Mouse (Mus musculus): ENCODE data around the gene Sys1. TPM values are rescaled to one million over a fixed set of nuclear protein-coding genes. Genes with fewer than 3 reads are reported as not detected.

Sys1 gene
- polyA plus RNA-seq (2016; fragmentation: Nextera tagmentation; extraction: Ambion mirVana), result 41.2 and 52.5 TPM in 2 replicates

DNA sequence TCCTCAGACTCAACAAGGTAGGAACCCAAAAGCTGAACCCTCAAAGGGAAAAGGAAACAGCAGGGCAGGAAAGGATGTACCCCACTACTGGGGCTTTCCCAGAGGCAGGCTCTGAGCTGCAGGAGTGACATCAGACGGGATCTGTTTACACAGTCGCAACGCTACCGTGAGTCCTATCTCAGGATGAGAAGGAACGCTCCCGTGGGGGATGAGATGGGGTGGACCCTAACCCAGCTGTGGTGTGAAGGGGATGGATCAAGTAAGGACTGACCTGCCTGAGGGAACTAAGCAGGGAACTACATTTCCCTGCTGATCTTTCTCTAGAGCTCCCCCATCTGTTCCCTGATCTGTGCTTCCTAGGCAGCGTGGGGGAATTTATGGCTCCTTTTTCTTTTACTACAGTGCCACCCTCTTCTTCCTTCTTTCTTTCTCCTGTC lies at the start of gene Sys1:
Gene Sys1, plus strand, starts transcription at position 101 of the 437 bp plus-strand sequence.
- H3K4me3 ChIP-seq, result peak within 1 kb of the TSS; percentile 34; the same call in 1 of the 2 replicates
- peak within 1 kb of the TSS; percentile 75 for H3K27ac ChIP-seq
- WGBS, result under 1% methylated on average over 7 of the region's 7 CpGs
- H3K4me1 ChIP-seq, result peaks cover 48% of the 10 kb centered on the region
- H3K9me3 ChIP-seq, result no peaks in the 10 kb centered on the region
- no peaks in the 10 kb centered on the region for H3K27me3 ChIP-seq (ENCODE audit: insufficient read depth, poor library complexity, severe bottlenecking)
- H3K36me3 ChIP-seq, result no peaks in the 10 kb centered on the region
- no peak for DNase-seq (ENCODE audit: low spot score)

DNA sequence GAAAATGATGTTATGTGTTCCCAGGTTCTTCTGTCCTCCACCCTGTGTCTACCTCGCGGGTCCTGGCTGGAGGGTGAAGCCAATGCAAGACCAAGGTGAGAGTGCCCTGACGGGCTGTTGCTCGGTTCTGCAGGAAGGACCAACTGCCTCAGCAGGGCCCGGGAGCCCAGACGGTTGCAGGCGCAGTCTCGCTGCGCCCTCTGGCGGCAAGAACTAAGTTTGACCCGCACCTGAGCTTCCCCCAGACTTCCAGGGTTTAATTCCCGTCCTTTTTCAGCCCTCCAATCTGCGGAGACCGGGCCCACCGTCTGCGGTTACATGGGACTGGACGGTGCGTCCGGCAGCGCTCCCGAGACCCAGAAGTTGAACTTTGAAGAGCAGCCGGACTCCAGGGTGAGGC lies 49.1 kb upstream of the Sys1 start:
- Histone ChIP-seq H3K27me3 (ENCODE audit: insufficient read depth, poor library complexity, severe bottlenecking) (peaks cover 96% of the 10 kb centered on the region), H3K36me3 (no peaks in the 10 kb centered on the region), H3K27ac (no peak overlapping the region), H3K9me3 (no peaks in the 10 kb centered on the region), H3K4me1 (peaks cover 35% of the 10 kb centered on the region), H3K4me3 (peak overlapping the region; percentile 27; the same call in 1 of the 2 replicates)
- DNase-seq (ENCODE audit: low spot score), result no peak
- WGBS, result under 1% methylated on average over 22 of the region's 22 CpGs

DNA sequence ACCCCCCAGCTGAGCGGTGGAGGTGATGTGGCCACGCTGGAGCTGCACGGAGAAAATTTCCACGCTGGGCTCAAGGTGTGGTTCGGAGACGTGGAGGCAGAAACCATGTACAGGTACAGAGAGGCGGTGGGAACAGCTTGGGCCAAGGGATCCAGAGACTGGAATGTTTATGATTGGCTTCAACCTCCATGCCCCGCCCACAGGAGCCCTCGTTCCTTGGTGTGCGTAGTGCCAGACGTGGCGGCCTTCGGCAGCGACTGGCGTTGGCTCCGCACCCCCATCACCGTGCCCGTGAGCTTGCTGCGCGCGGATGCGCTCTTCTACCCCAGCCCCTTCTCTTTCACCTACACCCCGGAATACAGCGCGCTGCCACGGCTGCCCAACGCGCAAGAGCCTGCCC lies 42.6 kb upstream of the Sys1 start:
- Histone ChIP-seq H3K36me3 (no peaks in the 10 kb centered on the region), H3K9me3 (no peaks in the 10 kb centered on the region), H3K27me3 (ENCODE audit: insufficient read depth, poor library complexity, severe bottlenecking) (peaks cover 67% of the 10 kb centered on the region), H3K27ac (no peak overlapping the region; the same call in 1 of the 2 replicates), H3K4me1 (peaks cover 13% of the 10 kb centered on the region), H3K4me3 (peak overlapping the region; percentile 47)
- no peak for DNase-seq (ENCODE audit: low spot score)
- WGBS, result 23% methylated on average over 28 of the region's 28 CpGs

GRCm38 (mm10) chr2:164414581-164414980 lies 42.2 kb upstream of the Sys1 start:
- H3K9me3 ChIP-seq, result no peaks in the 10 kb centered on the region
- H3K27me3 ChIP-seq (ENCODE audit: insufficient read depth, poor library complexity, severe bottlenecking), result peaks cover 63% of the 10 kb centered on the region
- H3K36me3 ChIP-seq, result no peaks in the 10 kb centered on the region
- H3K27ac ChIP-seq, result no peak overlapping the region; the same call in 1 of the 2 replicates
- no peak for DNase-seq (ENCODE audit: low spot score)
- H3K4me1 ChIP-seq, result peaks cover 18% of the 10 kb centered on the region
- H3K4me3 ChIP-seq, result peak overlapping the region; percentile 47
- WGBS, result 69% methylated on average over 10 of the region's 10 CpGs

DNA sequence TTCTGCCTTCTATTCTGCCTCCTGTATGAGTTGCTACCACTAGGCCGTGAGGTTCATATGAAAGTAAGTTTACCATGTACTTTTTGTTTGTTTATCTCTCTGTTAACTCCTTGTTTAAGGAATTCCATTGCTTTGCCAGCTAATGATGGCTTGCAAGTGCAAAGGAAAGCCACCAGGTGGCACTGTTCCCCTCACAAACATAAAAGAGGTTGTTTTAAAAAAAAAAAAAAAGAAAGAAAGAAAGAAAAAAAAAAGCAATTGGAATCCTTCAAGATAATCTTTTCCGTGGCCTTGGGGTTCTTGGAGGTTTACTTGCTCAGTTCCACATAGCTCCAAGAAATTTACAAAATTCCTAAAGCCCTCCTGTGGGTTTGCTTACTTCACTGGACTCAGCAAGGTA lies 39.6 kb upstream of the Sys1 start:
- H3K9me3 ChIP-seq, result no peaks in the 10 kb centered on the region
- H3K27ac ChIP-seq, result no peak overlapping the region
- no peak overlapping the region for H3K4me3 ChIP-seq
- H3K4me1 ChIP-seq, result peaks cover 18% of the 10 kb centered on the region
- H3K27me3 ChIP-seq (ENCODE audit: insufficient read depth, poor library complexity, severe bottlenecking), result peaks cover 40% of the 10 kb centered on the region
- H3K36me3 ChIP-seq, result no peaks in the 10 kb centered on the region
- DNase-seq (ENCODE audit: low spot score), result no peak
- WGBS, result 2% methylated on average over 2 of the region's 2 CpGs

- no peak overlapping the region for H3K4me3 ChIP-seq
- WGBS, result 27% methylated on average over 3 of the region's 3 CpGs
- no peaks in the 10 kb centered on the region for H3K9me3 ChIP-seq
- H3K36me3 ChIP-seq, result 0 out of 2 replicates have a peak, but pooled peaks cover under 1% of the 10 kb centered on the region
- DNase-seq (ENCODE audit: low spot score), result no peak
- no peak overlapping the region for H3K27ac ChIP-seq
- peaks cover 18% of the 10 kb centered on the region for H3K4me1 ChIP-seq
- H3K27me3 ChIP-seq (ENCODE audit: insufficient read depth, poor library complexity, severe bottlenecking), result peaks cover 28% of the 10 kb centered on the region
These were observed 38.4 kb upstream of the Sys1 start for GRCm38 (mm10) chr2:164418308-164418875.

GRCm38 (mm10) chr2:164419489-164419888 lies 37.3 kb upstream of the Sys1 start:
- Histone ChIP-seq H3K36me3 (peaks cover 10% of the 10 kb centered on the region; the same call in 1 of the 2 replicates), H3K4me3 (no peak overlapping the region), H3K27me3 (ENCODE audit: insufficient read depth, poor library complexity, severe bottlenecking) (peaks cover 18% of the 10 kb centered on the region), H3K9me3 (no peaks in the 10 kb centered on the region), H3K4me1 (peaks cover 10% of the 10 kb centered on the region), H3K27ac (no peak overlapping the region)
- WGBS, result 3% methylated on average over 3 of the region's 3 CpGs
- no peak for DNase-seq (ENCODE audit: low spot score)

GRCm38 (mm10) chr2:164421306-164421705 lies 35.5 kb upstream of the Sys1 start:
- H3K4me1 ChIP-seq, result peaks cover 15% of the 10 kb centered on the region
- no peak overlapping the region for H3K27ac ChIP-seq
- H3K4me3 ChIP-seq, result no peak overlapping the region
- H3K9me3 ChIP-seq, result no peaks in the 10 kb centered on the region
- peaks cover 22% of the 10 kb centered on the region; the same call in 1 of the 2 replicates for H3K36me3 ChIP-seq
- no peak for DNase-seq (ENCODE audit: low spot score)
- 84% methylated on average over 7 of the region's 7 CpGs for WGBS
- no peaks in the 10 kb centered on the region for H3K27me3 ChIP-seq (ENCODE audit: insufficient read depth, poor library complexity, severe bottlenecking)

- Histone ChIP-seq H3K4me3 (no peak overlapping the region), H3K36me3 (peaks cover 29% of the 10 kb centered on the region; the same call in 1 of the 2 replicates), H3K9me3 (no peaks in the 10 kb centered on the region), H3K27ac (0 out of 2 replicates have a peak overlapping the region, but pooled peaks have one; percentile 10), H3K4me1 (peaks cover 17% of the 10 kb centered on the region), H3K27me3 (ENCODE audit: insufficient read depth, poor library complexity, severe bottlenecking) (no peaks in the 10 kb centered on the region)
- WGBS, result 87% methylated on average over 8 of the region's 8 CpGs
- no peak for DNase-seq (ENCODE audit: low spot score)
These were observed 34.8 kb upstream of the Sys1 start for GRCm38 (mm10) chr2:164421979-164422378.

- Histone ChIP-seq H3K36me3 (peaks cover 35% of the 10 kb centered on the region), H3K4me1 (peaks cover 17% of the 10 kb centered on the region), H3K27me3 (ENCODE audit: insufficient read depth, poor library complexity, severe bottlenecking) (peaks cover 2% of the 10 kb centered on the region), H3K9me3 (no peaks in the 10 kb centered on the region), H3K27ac (no peak overlapping the region), H3K4me3 (no peak overlapping the region)
- no peak for DNase-seq (ENCODE audit: low spot score)
- WGBS, result 82% methylated on average over 15 of the region's 15 CpGs
These were observed 33.9 kb upstream of the Sys1 start for GRCm38 (mm10) chr2:164422675-164423393.

DNA sequence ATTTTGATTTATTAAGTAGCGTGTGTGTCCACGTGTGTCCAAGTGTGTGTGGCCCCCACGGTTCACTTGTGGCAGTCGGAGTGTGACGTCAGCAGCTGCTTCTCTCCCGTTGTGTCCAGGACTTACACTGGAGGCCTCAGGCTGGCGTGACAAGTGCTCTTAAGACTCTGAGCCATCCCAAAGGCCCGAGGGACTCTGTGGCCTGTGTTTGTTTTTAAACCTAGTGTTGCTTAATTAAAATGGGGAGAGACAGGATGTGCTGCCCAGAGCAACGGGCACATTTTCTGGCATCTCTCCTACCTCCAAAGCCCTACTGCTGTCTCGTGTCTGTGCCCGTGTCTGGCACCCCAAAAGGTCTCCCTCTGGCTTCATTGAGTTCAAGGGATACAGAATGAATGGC lies 33.3 kb upstream of the Sys1 start:
- Histone ChIP-seq H3K9me3 (no peaks in the 10 kb centered on the region), H3K4me1 (peaks cover 22% of the 10 kb centered on the region), H3K4me3 (no peak overlapping the region), H3K36me3 (peaks cover 41% of the 10 kb centered on the region), H3K27me3 (ENCODE audit: insufficient read depth, poor library complexity, severe bottlenecking) (peaks cover 8% of the 10 kb centered on the region), H3K27ac (no peak overlapping the region)
- WGBS, result 86% methylated on average over 11 of the region's 11 CpGs
- DNase-seq (ENCODE audit: low spot score), result no peak

GRCm38 (mm10) chr2:164424406-164424805 lies 32.4 kb upstream of the Sys1 start:
- no peaks in the 10 kb centered on the region for H3K9me3 ChIP-seq
- no peak for DNase-seq (ENCODE audit: low spot score)
- no peak overlapping the region for H3K27ac ChIP-seq
- H3K36me3 ChIP-seq, result peaks cover 50% of the 10 kb centered on the region
- peaks cover 16% of the 10 kb centered on the region for H3K27me3 ChIP-seq (ENCODE audit: insufficient read depth, poor library complexity, severe bottlenecking)
- 83% methylated on average over 8 of the region's 8 CpGs for WGBS
- no peak overlapping the region for H3K4me3 ChIP-seq
- peaks cover 25% of the 10 kb centered on the region for H3K4me1 ChIP-seq

DNA sequence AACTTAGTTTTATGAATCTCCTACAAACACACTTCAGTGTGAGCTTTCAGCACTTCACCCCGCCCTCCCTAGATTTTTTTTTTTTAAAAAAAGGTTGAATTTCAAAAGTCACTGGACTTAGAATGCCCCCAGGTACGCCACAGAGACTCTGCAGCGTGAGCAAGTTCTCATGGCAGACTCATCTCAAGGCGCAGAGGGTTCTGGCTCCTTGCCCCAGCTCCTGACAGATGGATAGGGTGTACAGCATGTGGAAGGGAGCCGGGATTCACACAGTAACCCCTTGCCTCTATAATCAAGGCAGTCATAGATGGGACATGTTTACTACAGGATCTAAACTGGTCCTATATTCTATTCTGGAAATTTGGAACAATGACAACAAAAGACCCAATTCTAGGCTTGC lies 31.4 kb upstream of the Sys1 start:
- 85% methylated on average over 5 of the region's 5 CpGs for WGBS
- peaks cover 22% of the 10 kb centered on the region for H3K27me3 ChIP-seq (ENCODE audit: insufficient read depth, poor library complexity, severe bottlenecking)
- H3K4me3 ChIP-seq, result no peak overlapping the region
- no peak overlapping the region for H3K27ac ChIP-seq
- H3K4me1 ChIP-seq, result peaks cover 28% of the 10 kb centered on the region
- H3K9me3 ChIP-seq, result no peaks in the 10 kb centered on the region
- H3K36me3 ChIP-seq, result peaks cover 52% of the 10 kb centered on the region
- DNase-seq (ENCODE audit: low spot score), result no peak

Measured in heart, embryonic 10.5 days (tissue).